Mouse (Mus musculus) MEL (cell line): Measurements from ENCODE around the gene Cacna2d4. TPM values are rescaled to one million over a fixed set of nuclear protein-coding genes. Genes with fewer than 3 reads are reported as not detected.

Experiments
- DNase-seq: peaks from one replicate; pipeline ENCODE4 v3.0.0; 2011; ENCODE audit warnings: low read depth, low spot score
- H3K27ac ChIP-seq: 2 replicates; pipeline ENCODE4 v1.5.1; 2012; ENCODE audit warnings: low read depth, mild to moderate bottlenecking, control low read depth, low read length, moderate library complexity; ENCODE audit not compliant: control insufficient read depth
- H3K27me3 ChIP-seq, 2 experiments: fragments of 150-350 bp in 1 of 2; sonication (generic) in 1 of 2; 2 replicates each; pipeline ENCODE4 v1.6.1; 2012; ENCODE audit warnings: low read length in 2 of 2, mild to moderate bottlenecking in 2 of 2, improper control_type of control experiment in 1 of 2, moderate library complexity in 1 of 2; ENCODE audit not compliant: insufficient read depth in 2 of 2, control insufficient read depth in 1 of 2
- H3K36me3 ChIP-seq, 2 experiments: 2 replicates each; pipeline ENCODE4 v1.6.1; 2012 to 2014; ENCODE audit warnings: low read length in 2 of 2, improper control_type of control experiment in 1 of 2, inconsistent platforms in 1 of 2, mild to moderate bottlenecking in 1 of 2; ENCODE audit not compliant: insufficient read depth in 2 of 2, control insufficient read depth in 1 of 2
- H3K4me1 ChIP-seq, 2 experiments: fragments of 150-350 bp in 1 of 2; sonication (generic) in 1 of 2; 2 replicates each; pipeline ENCODE4 v1.6.1; 2012; ENCODE audit warnings: low read length in 2 of 2, improper control_type of control experiment in 1 of 2, mild to moderate bottlenecking in 1 of 2; ENCODE audit not compliant: insufficient read depth in 2 of 2, control insufficient read depth in 1 of 2
- H3K4me3 ChIP-seq, 2 experiments: fragments of 150-350 bp in 1 of 2; sonication (generic) in 1 of 2; 2 replicates each; pipeline ENCODE4 v1.5.1; 2012; ENCODE audit warnings: low read depth in 2 of 2, low read length in 2 of 2, mild to moderate bottlenecking in 2 of 2, moderate library complexity in 2 of 2, control low read depth in 1 of 2, improper control_type of control experiment in 1 of 2; ENCODE audit not compliant: control insufficient read depth in 1 of 2, insufficient read depth in 1 of 2
- H3K79me2 ChIP-seq: 2 replicates; pipeline ENCODE4 v1.6.1; 2012; ENCODE audit warnings: mild to moderate bottlenecking, low read length, moderate library complexity; ENCODE audit not compliant: control insufficient read depth, poor library complexity, insufficient read depth
- H3K9ac ChIP-seq: 2 replicates; pipeline ENCODE4 v1.6.1; 2012; ENCODE audit warnings: low read depth, mild to moderate bottlenecking, control low read depth, low read length, moderate library complexity; ENCODE audit not compliant: control insufficient read depth, poor library complexity, severe bottlenecking
- H3K9me3 ChIP-seq: fragments of 150-350 bp; sonication (generic); replicated peaks from 2 replicates; pipeline ENCODE4 v1.6.1; 2012; ENCODE audit warnings: mild to moderate bottlenecking, low read length, improper control_type of control experiment, moderate library complexity; ENCODE audit not compliant: insufficient read depth
- CHD1 ChIP-seq: IDR thresholded peaks from 2 replicates; pipeline ENCODE4 v1.6.1; 2012; ENCODE audit warnings: low read depth, mild to moderate bottlenecking, inconsistent platforms, low read length, improper control_type of control experiment
- CTCF ChIP-seq, 3 experiments: IDR thresholded peaks in 2 of 3; conservative IDR thresholded peaks in 1 of 3; 2 replicates each; pipeline ENCODE4 v1.5.1; 2011 to 2012; ENCODE audit warnings: low read length in 3 of 3, low read depth in 2 of 3, mild to moderate bottlenecking in 2 of 3, improper control_type of control experiment in 1 of 3, inconsistent platforms in 1 of 3, mixed read lengths in 1 of 3, moderate library complexity in 1 of 3; ENCODE audit not compliant: control insufficient read depth in 1 of 3, insufficient read depth in 1 of 3, poor library complexity in 1 of 3, severe bottlenecking in 1 of 3
- ELF1 ChIP-seq: IDR thresholded peaks from 2 replicates; pipeline ENCODE4 v1.6.1; 2014; ENCODE audit warnings: low read depth, mild to moderate bottlenecking, inconsistent platforms, low read length, improper control_type of control experiment, moderate library complexity
- EP300 ChIP-seq, 2 experiments: IDR thresholded peaks; 2 replicates each; pipeline ENCODE4 v1.6.1; 2011; ENCODE audit warnings: improper control_type of control experiment in 2 of 2, low read length in 2 of 2, low read depth in 1 of 2, mild to moderate bottlenecking in 1 of 2
- ETS1 ChIP-seq: IDR thresholded peaks from 2 replicates; pipeline ENCODE4 v1.6.1; 2012; ENCODE audit warnings: low read depth, mild to moderate bottlenecking, inconsistent platforms, low read length, improper control_type of control experiment, moderate library complexity
- GABPA ChIP-seq: IDR thresholded peaks from 2 replicates; pipeline ENCODE4 v1.6.1; 2012; ENCODE audit warnings: low read depth, mild to moderate bottlenecking, inconsistent platforms, low read length, improper control_type of control experiment, moderate library complexity
- GATA1 ChIP-seq: IDR thresholded peaks from 2 replicates; pipeline ENCODE4 v1.6.1; 2011; ENCODE audit warnings: low read depth, low read length, improper control_type of control experiment
- HCFC1 ChIP-seq: IDR thresholded peaks from 2 replicates; pipeline ENCODE4 v1.6.1; 2012; ENCODE audit warnings: low read depth, mild to moderate bottlenecking, inconsistent platforms, low read length, improper control_type of control experiment, moderate library complexity
- KAT2A ChIP-seq: conservative IDR thresholded peaks from 2 replicates; pipeline ENCODE4 v1.6.1; 2012; ENCODE audit warnings: low read depth, low read length, improper control_type of control experiment, inconsistent platforms
- MAZ ChIP-seq: IDR thresholded peaks from 2 replicates; pipeline ENCODE4 v1.6.1; 2012; ENCODE audit warnings: low read depth, mild to moderate bottlenecking, inconsistent platforms, low read length, improper control_type of control experiment
- MEF2A ChIP-seq: IDR thresholded peaks from 2 replicates; pipeline ENCODE4 v1.6.1; 2014; ENCODE audit warnings: low read depth, mild to moderate bottlenecking, inconsistent platforms, low read length, improper control_type of control experiment; ENCODE audit not compliant: poor library complexity, insufficient replicate concordance, severe bottlenecking; ENCODE audit errors: extremely low read depth
- MXI1 ChIP-seq: IDR thresholded peaks from 2 replicates; pipeline ENCODE4 v1.6.1; 2011; ENCODE audit warnings: mild to moderate bottlenecking, low read depth, low read length, improper control_type of control experiment
- MYB ChIP-seq: IDR thresholded peaks from 2 replicates; pipeline ENCODE4 v1.6.1; 2011; ENCODE audit warnings: mild to moderate bottlenecking, low read depth, low read length, improper control_type of control experiment
- MYC ChIP-seq: IDR thresholded peaks from 2 replicates; pipeline ENCODE4 v1.6.1; 2011; ENCODE audit warnings: low read depth, mild to moderate bottlenecking, low read length, improper control_type of control experiment, moderate library complexity
- NRF1 ChIP-seq: IDR thresholded peaks from 2 replicates; pipeline ENCODE4 v1.6.1; 2014; ENCODE audit warnings: low read depth, mild to moderate bottlenecking, inconsistent platforms, low read length, improper control_type of control experiment, moderate library complexity; ENCODE audit not compliant: poor library complexity, insufficient read depth, severe bottlenecking
- POLR2A ChIP-seq, 2 experiments: IDR thresholded peaks; 2 replicates each; pipeline ENCODE4 v1.6.1; 2011 to 2012; ENCODE audit warnings: low read length in 2 of 2, mild to moderate bottlenecking in 2 of 2, control low read depth in 1 of 2, improper control_type of control experiment in 1 of 2, low read depth in 1 of 2, moderate library complexity in 1 of 2; ENCODE audit not compliant: control insufficient read depth in 1 of 2, insufficient read depth in 1 of 2, poor library complexity in 1 of 2
- POLR2AphosphoS5 ChIP-seq: IDR thresholded peaks from 2 replicates; pipeline ENCODE4 v1.6.1; 2012; ENCODE audit warnings: low read depth, borderline replicate concordance, mild to moderate bottlenecking, inconsistent platforms, low read length, moderate library complexity, mixed read lengths
- SIN3A ChIP-seq: IDR thresholded peaks from 2 replicates; pipeline ENCODE4 v1.6.1; 2012; ENCODE audit warnings: low read length, improper control_type of control experiment, inconsistent platforms
- SMC3 ChIP-seq: IDR thresholded peaks from 2 replicates; pipeline ENCODE4 v1.6.1; 2011; ENCODE audit warnings: low read depth, low read length, improper control_type of control experiment
- TAL1 ChIP-seq: IDR thresholded peaks from 2 replicates; pipeline ENCODE4 v1.6.1; 2012; ENCODE audit warnings: mild to moderate bottlenecking, inconsistent platforms, low read length, moderate library complexity, mixed read lengths
- TBP ChIP-seq: IDR thresholded peaks from 2 replicates; pipeline ENCODE4 v1.8.0; 2011; ENCODE audit warnings: low read depth, low read length, improper control_type of control experiment
- TCF12 ChIP-seq: IDR thresholded peaks from 2 replicates; pipeline ENCODE4 v1.6.1; 2014; ENCODE audit warnings: low read depth, mild to moderate bottlenecking, inconsistent platforms, low read length, improper control_type of control experiment, moderate library complexity
- UBTF ChIP-seq: IDR thresholded peaks from 2 replicates; pipeline ENCODE4 v1.6.1; 2012; ENCODE audit warnings: low read depth, mild to moderate bottlenecking, inconsistent platforms, low read length, improper control_type of control experiment, moderate library complexity, borderline replicate concordance; ENCODE audit not compliant: insufficient read depth
- ZKSCAN1 ChIP-seq: IDR thresholded peaks from 2 replicates; pipeline ENCODE4 v1.6.1; 2012; ENCODE audit warnings: low read depth, mild to moderate bottlenecking, inconsistent platforms, low read length, improper control_type of control experiment, moderate library complexity
- ZNF384 ChIP-seq: IDR thresholded peaks from 2 replicates; pipeline ENCODE4 v1.6.1; 2012; ENCODE audit warnings: low read depth, mild to moderate bottlenecking, inconsistent platforms, low read length, improper control_type of control experiment
- polyA plus RNA-seq, 2 experiments: library from polyadenylated mRNA; stranded (reverse) in 1 of 2; unstranded in 1 of 2; fragments of >175 nt in 1 of 2; fragments of >200 nt in 1 of 2; gene quantifications; 2 replicates each; pipeline versions ENCODE4 v1.2.1 to v1.2.4; 2012; ENCODE audit warnings: low replicate concordance in 2 of 2, low read depth in 1 of 2; ENCODE audit not compliant: insufficient read length in 2 of 2, insufficient read depth in 1 of 2, missing spikeins in 1 of 2
- total RNA-seq: library from RNA; depleted of rRNA; stranded (reverse); fragments of 300-350 nt; gene quantifications from 2 replicates; pipeline ENCODE4 v1.2.3, GENCODE M21; 2012

Cacna2d4 gene
- total and polyA plus RNA-seq, 3 experiments: 0.69 to 1.1 TPM; not detected in 1

DNA sequence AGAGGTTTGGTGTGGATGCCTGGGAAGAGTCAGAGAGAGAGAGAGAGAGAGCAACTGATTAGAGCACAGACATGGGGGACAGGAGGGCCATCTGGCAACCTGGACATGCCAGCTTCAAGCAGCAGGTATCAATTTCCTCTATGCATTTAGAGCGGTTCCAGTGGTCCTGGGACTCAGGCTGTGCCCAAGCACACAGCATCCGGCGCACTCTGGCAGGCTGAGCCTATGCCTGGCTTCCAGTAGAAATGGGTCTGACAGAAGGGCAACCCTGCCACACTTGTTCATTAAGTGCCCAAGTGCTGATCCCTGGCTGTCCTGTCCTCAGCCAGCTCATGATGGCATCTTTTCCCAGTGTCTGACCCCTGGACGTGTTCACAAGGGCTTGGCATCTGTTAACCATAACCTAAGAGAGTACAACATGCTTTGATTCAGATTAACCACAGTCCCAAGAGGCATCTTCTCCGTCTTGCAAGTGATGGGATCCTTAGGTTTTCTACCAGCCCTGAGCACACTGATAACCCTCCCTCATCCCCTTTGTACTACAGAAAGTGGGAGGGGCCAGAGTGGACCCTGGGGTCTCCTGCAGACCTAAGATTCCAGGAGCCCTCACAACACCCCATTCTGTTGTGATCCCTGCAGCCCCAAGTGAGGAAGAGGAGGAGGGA, 3.1 kb downstream of the Cacna2d4 start:
- Histone ChIP-seq H3K27ac (no peak overlapping the region), H3K9ac (no peak overlapping the region), H3K79me2 (no peaks in the 10 kb centered on the region), H3K9me3 (no peaks in the 10 kb centered on the region), H3K36me3 (no peaks in the 10 kb centered on the region), H3K4me3 (no peak overlapping the region), H3K4me1 (no peaks in the 10 kb centered on the region), H3K27me3 (no peaks in the 10 kb centered on the region)
- no peak for TF ChIP-seq GATA1
- TF ChIP-seq EP300 (IDR thresholded peaks at IDR 0.05; ENCODE audit: low read depth in 1 of 2, low read length in 2 of 2): no peak
- TF ChIP-seq MYB: no peak
- TF ChIP-seq TAL1: no peak
- TF ChIP-seq ZNF384: no peak
- TF ChIP-seq TBP: no peak
- TF ChIP-seq HCFC1: no peak
- no peak for TF ChIP-seq KAT2A
- no peak for TF ChIP-seq SMC3
- TF ChIP-seq NRF1: no peak
- TF ChIP-seq SIN3A: no peak
- no peak for TF ChIP-seq ETS1
- TF ChIP-seq CTCF (IDR thresholded peaks at IDR 0.05 in 2 of 3, conservative IDR thresholded peaks at IDR 0.05 in 1 of 3; ENCODE audit: control insufficient read depth in 1 of 3, insufficient read depth in 1 of 3, low read depth in 2 of 3, low read length in 3 of 3, poor library complexity in 1 of 3, severe bottlenecking in 1 of 3): no peak
- TF ChIP-seq MXI1: no peak
- no peak for TF ChIP-seq UBTF
- no peak for TF ChIP-seq ZKSCAN1
- TF ChIP-seq POLR2AphosphoS5: no peak
- no peak for TF ChIP-seq MAZ
- TF ChIP-seq ELF1: no peak
- no peak for DNase-seq

DNA sequence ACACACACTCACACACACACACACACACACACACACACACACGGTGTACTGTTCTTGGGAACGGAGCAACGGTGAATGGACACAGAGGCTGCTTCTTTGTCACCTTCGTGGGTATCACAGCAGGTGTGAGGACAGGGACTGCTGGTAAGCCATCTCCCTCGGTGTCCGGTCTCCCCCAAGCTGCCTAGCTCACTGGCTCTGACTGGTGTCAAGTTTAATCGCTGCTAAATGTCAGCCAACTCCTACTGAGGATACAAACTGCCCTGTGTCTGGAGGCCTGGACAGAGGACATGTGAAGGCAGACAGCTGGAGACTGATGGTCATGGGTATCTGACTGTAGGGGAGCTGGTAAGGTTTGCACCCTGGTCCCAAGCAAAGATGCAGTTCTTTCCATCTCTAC, 3.9 kb downstream of the Cacna2d4 start:
- Histone ChIP-seq H3K79me2 (no peaks in the 10 kb centered on the region), H3K27ac (no peak overlapping the region), H3K27me3 (no peaks in the 10 kb centered on the region), H3K4me1 (no peaks in the 10 kb centered on the region), H3K4me3 (no peak overlapping the region), H3K9ac (no peak overlapping the region), H3K36me3 (no peaks in the 10 kb centered on the region), H3K9me3 (no peaks in the 10 kb centered on the region)
- no peak for DNase-seq
- TF ChIP-seq CHD1: no peak
- TF ChIP-seq POLR2AphosphoS5: no peak
- no peak for TF ChIP-seq HCFC1
- TF ChIP-seq MAZ: no peak
- no peak for TF ChIP-seq MYC
- no peak for TF ChIP-seq TCF12
- no peak for TF ChIP-seq CTCF (IDR thresholded peaks at IDR 0.05 in 2 of 3, conservative IDR thresholded peaks at IDR 0.05 in 1 of 3; ENCODE audit: control insufficient read depth in 1 of 3, insufficient read depth in 1 of 3, low read depth in 2 of 3, low read length in 3 of 3, poor library complexity in 1 of 3, severe bottlenecking in 1 of 3)
- TF ChIP-seq GABPA: no peak
- TF ChIP-seq POLR2A (IDR thresholded peaks at IDR 0.05; ENCODE audit: control insufficient read depth in 1 of 2, insufficient read depth in 1 of 2, low read depth in 1 of 2, low read length in 2 of 2, poor library complexity in 1 of 2): no peak
- TF ChIP-seq MEF2A: no peak
- TF ChIP-seq ELF1: no peak
